Mouse (Mus musculus): ENCODE results near the gene Pitx2.

GRCm38 (mm10) chr3:129165715-129166114 is 34.0 kb upstream of the Pitx2 start:
- TF ChIP-seq CTCF (conservative IDR thresholded peaks at IDR 0.05; ENCODE audit: insufficient read depth, insufficient read length, low read depth, low read length) (no peak), POLR2A (IDR thresholded peaks at IDR 0.05; ENCODE audit: low read depth, low read length) (no peak)

Measured in kidney, adult 2 months (tissue).